Mouse (Mus musculus) heart, postnatal 10 days (tissue): Measurements from ENCODE around the gene Phc2. TPM values are rescaled to one million over a fixed set of nuclear protein-coding genes. Genes with fewer than 3 reads are reported as not detected.

ENCODE experiments used
- DNase-seq, 2 experiments: peaks; one replicate each; pipeline ENCODE4 v3.0.0; 2021
- intact Hi-C: fragments of 180-260 bp; cut with DNase I; formaldehyde crosslinking; loops from one replicate; pipeline ENCODE4 v1.15.1; 2025
- total RNA-seq, 2 experiments: library from RNA; stranded (reverse); gene quantifications; 2 replicates each; pipeline ENCODE4 v1.2.3; 2021

The Phc2 gene
- total RNA-seq, 2 experiments from 2014 or later = 68.1 to 70.8 TPM

DNA sequence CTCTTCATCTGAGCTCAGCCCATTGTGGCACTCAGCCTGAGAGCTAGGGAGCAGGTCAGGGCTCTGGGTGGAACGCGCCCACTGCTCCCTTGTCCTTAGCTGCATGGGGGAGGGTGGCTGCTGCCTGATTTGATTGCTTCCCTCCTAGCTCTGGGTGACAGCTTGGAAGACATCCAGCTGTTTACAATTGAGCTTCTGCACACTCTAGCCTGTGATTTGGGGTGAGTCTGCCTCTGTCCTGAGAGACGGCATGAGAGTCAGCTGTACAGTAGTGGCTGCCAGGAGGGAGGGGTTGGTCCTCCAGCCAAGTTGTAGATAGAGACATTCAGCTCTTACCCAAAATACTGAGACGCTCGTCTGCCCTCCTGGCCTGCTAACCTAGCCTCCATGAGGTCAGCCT, 79.7 kb downstream of the Phc2 start:
- intact Hi-C loops = no loop called here
- peak; percentile 90 to 94 for DNase-seq

DNA sequence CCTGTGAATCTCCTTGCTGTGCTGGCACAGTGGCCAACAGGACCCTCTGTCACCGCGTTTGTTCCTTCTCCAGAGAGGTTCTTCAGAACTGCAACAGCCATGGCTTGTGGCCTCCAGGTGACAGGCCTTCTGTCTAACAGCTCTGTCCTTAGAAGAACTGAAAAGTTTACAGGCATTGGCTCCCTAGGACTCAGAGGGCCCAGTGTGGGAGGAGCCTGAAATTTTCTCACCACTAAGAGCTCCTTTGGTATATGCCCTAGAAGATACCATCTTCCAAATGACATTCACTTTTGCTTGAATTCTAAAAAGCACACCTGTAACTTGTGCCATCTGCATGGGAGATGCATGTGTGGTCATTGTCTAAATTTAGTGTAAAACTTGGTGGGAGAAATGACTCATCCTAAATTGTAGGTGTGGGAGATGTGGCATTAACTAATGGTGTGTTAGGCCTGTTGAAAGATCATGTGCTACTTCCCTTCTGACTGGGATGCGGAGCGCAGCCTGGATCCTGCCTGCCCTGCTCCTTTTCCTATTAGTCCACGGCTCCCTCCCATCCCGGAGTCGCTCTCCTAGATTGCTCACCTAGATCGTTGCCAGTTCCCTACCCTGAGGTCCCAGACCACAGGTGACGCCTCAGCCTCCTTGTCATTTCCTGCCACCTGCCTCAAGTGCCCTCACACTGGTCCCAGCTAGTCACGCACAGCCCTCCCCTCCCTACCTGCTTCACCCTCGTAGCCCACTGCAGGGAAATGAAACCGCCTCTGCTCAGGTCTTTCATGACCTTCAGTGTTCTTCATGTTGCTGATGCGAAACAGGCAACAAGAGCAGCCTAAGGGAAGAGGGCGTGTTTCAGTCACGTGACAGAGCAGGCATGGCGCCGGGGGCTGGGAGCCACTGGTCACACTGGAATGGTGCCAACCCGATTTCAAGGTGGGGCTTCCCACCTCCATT, 80.5 kb downstream of the Phc2 start:
- intact Hi-C loops = no loop called here
- DNase-seq = peak; percentile 37 to 61

DNA sequence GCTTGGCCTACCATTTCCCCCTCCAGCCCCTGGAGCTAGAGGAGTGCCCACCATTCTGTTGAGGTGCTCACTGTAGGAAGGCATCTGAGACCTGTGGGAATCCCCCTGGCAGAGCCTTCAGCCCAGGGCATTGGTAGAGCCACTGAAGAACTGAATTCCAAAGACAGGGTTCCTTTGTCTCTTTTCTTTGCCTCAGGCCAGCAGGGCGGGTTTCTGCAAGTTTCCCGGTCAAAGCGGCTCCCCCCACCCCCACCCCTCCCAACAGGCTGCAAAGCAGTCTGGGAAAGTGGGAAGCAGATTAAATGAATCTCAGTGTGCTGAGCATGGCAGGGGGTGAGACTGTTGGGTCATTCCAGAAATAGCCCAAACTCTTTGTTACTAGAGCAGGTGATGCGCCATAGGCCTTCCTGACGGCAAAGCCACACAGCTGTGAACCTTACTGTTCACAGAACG, 82.7 kb downstream of the Phc2 start:
- peak in 1 of 2 experiments; percentile 39 for DNase-seq
- intact Hi-C loops = no loop called here

DNA sequence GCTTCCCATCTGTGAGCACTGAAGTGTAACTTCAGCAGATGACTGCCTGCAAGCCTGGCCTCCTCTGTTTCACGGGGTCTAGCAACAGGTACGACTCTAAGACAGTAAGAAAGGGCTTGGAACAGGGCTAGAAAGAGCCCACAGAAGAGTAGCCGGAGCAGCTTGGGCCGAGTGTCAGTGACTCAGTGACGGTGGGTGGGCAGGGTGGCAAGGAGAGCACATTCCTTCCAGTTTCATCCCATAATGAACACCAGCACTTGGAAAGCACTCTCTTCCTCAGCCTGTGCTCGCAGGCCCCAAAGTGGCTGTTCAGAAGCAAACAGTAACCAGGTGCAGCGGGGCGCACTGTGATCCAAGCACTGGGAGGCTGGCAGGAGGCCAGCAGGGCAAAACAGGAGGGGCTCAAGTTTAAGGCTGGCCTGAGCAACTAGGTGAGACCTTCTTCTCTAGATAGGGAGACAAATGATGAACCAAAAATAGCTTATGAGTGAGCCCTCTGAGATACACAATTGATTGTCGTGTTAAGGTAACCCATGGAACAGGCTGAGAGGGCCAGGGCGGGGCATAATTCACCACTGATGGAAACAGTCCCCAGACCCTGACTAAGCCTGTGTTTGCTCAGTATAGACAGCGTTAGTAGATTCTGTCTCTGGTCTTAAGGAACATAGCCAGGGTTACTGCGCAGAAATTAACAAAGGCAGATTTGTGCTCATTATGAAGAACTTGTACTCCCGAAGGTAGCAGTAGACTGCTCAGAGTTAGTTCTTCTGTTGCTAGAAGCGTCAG, 83.5 kb downstream of the Phc2 start:
- DNase-seq = no peak
- intact Hi-C loops = no loop called here

DNA sequence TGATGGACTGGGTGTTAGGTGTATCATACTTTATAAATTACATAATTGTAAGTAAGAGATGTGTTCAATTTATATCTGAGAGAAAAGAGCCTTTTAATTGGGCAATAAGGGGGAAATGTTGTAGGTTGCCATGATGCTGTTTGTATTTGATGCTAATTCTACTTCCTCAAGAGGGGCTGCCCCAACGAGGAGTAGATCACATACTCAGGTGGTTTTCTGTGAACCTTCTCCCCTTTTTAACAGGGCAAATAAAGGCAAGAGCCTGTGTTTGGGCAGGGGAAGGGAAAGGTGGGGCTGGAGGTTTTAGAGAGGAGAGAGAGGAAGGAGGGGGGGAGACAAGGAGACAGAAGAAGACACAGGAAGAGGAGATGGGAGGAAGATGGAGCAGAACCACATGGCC, 86.4 kb downstream of the Phc2 start:
- intact Hi-C loops = no loop called here

DNA sequence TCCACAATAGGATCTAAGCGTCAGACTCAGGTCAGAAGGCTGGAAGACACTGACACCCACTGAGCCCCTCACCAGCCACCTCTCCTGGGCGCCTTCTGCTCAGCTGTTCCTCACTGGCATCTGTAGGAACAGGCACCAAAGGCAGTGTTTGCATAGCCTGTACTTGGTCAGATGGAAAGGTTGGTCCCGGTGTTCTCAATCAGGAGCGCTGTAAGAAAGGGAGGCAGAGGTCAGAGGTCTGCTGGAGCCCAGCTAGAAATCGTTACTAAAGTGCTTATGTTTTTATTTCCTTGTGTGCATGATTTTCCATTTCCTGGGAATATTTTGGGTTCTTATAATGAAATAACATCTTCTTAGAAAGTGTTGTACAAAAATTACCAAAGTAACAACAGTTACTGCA, 87.4 kb downstream of the Phc2 start:
- DNase-seq = no peak
- intact Hi-C loops = no loop called here

More for the DNA sequence above, 86.4 kb downstream of the Phc2 start:
- DNase-seq = no peak

DNA sequence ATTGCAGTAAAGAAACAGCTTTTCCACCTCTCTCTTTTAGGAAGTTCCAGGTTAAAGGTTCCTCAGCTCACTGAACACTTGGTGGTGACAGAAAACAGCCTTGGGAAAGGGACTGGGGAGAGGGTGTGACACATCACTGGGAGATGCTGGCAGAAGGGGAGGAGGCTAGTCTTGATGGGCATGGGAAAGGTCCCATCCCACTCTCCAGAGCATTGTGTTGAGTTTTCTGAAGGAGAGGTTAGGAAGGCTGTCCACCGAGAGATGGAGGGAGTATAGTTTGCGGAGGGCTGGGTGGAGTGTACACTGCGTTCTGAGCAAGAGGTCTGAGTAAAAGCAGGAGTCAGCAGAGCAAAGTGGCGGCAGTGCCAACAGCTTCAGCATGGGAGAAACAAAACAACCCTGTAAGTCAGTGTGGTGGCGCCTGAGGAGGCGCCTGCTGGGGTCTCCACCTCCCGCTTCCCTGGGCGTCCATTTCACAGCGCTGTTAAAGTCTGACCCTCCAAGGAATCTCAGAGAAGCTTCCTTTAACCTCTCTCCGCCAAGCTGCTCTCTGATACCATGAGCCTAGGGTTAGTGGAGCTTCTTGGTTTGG, 88.0 kb downstream of the Phc2 start:
- no peak for DNase-seq
- intact Hi-C loops = no loop called here

DNA sequence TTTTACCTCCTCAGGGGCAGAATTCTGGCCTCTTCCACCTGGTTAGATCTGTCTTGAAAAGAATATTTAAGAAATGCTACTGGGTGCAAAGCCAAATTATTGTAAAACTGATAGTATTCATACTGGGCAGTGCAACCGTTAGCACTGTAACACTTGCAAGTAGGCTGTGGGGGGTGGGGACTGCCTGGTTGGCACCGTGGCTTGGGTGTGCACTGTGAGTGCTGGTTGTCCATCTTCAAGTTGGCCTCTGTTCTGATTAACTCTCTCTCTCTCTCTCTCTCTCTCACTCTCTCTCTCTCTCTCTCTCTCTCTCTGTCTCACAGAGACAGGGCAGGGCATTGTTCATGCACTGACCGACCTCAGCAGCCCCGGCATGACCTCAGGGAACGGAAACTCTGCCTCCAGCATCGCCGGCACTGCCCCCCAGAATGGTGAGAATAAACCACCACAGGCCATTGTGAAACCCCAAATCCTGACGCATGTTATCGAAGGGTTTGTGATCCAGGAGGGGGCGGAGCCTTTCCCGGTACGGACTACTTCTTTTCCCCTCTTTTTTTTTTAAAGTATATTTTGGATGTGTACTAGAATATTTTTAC, 88.6 kb downstream of the Phc2 start:
- intact Hi-C loops = no loop called here
- DNase-seq = no peak

DNA sequence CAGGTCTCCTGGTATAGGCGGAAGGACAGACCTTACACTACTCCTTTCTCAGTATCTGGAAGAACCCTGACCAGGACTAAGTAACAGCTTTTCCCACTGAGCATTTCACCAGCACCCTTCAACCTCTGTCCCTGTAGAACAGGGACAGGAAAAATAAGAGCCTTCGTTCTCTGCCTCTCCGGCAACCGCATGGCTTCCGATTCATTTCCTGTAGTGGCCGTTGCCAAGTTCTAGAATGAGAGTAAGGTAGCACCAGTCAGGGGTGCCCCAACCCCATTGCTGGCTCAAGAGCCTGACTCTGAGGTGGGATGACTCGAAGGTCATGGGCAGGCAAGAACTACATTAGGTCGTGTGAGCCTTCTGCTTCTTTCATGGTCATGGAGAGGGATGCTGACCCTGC, 90.7 kb downstream of the Phc2 start:
- intact Hi-C loops = no loop called here
- DNase-seq = no peak

DNA sequence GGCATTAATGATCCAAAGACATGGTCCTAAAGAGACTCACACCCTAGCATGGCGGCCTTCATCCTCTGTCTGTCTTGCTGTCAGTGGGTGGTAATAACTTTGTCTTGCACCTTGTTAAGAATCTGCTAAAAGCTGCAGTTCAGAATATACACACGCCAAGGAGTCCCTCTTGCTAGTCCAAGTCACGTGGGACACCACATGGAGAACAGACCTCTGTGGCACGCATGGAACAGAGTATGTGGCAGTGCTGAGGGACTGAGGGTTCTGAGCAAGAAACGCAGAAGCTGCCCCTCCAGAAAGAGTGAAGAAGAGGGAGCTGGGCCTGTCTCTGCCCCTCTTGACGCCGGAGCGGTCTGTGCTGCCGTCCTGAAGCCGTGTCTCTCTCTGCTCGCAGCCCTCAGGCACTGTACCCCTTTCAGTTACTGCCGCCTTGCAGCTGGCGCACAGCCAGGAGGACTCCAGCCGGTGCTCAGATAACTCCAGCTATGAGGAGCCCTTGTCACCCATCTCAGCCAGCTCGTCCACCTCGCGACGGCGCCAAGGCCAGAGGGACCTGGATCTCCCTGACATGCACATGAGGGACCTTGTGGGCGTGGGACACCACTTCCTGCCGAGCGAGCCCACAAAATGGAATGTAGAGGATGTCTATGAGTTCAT, 93.2 kb downstream of the Phc2 start:
- intact Hi-C loops = no loop called here
- peak; percentile 49 to 51 for DNase-seq

DNA sequence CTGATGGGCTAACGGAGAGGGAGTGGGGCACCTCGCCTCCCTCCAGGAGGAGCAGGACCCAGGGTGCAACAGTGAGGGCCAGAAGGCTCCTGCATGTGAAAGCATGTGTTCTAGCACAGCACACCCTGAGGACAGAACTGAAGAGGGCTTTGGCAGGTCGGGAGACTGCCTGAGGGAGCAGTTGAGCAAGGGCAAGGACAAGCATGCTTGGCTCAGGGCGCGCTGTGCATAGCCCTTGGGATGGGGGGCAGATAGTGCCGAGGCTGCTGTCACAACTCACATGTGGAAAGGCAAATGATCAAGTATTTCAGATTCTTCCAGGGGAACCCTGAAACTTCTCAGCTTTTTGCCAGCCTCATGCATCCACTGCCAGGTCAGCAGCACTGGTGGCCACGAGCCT, 93.8 kb downstream of the Phc2 start:
- intact Hi-C loops = no loop called here

DNA sequence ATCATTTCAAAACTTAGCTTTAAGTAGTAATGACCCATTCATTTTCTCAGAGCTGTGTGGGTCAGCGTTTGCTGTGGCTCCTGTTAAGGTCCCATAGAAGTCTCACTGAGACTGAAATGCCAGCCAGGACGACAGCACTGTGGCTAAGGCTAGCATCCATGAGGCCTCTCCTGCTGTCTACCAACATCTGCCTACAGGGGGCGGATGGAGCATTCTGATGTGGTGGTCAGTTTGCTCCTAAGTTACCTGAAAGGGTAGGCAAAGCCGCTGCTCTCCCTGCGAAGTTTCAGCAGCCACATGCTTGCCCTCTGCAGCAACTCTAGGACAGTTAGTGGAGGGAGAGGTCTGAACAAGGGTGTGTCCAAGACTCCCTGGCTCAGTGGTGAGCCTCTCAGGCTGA, 96.5 kb downstream of the Phc2 start:
- peak in 1 of 2 experiments; percentile 32 for DNase-seq
- intact Hi-C loops = no loop called here

More for the DNA sequence above, 93.8 kb downstream of the Phc2 start:
- DNase-seq = no peak

DNA sequence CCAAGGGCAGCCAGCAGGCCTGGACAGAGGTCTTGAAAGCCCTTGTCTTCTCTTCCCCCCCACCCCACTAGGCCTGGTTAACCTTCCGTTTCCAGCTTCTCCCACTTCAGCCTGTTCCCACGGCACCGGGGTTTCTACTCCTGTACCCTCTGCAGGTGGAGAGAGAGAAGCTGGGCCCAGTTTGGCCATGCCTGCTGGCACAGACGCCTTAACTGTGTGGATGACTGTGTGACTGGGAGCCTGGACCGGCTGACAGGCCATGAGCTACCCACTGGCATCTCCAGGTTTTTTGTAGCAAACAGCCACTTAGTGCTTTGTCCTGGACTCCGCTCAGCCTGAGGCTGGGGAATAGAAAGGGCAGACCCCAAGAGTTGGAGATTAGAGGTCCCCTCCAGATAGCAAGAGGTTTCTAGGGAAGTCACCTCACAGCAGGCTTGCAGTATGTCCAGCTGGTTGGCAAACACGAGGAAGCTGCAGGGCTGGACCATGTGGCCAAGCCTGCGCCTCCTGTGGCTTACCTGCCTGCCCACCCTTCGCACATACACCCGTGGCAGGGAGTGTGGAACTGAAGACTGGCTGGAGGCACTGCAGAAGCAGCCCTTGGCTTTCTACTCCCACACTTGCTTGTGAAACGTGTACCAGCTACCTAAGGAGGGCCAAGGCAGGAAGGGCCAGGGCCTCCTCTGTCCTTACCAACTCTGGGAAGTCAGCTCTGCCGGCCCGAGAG, 97.7 kb downstream of the Phc2 start:
- DNase-seq = no peak
- intact Hi-C loops = no loop called here

DNA sequence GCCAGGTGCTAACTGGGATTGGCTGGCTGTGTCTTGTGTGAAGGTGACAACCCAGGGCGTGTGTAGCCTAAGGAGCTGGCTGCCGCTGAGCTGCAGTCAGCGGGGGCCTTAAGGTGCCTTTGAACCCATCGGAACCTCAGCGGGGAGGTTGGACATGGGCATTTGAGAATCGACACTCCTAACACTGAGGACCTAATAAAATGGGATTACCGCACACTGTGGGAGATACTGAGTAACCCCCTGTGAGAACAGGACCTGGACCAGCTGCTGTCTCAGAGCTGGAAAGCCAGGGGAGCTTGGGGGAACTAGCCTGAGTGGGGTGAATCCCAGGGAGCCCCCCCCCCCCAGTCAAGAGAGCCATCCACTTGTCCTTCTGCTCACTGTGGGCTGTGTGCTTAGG, 99.1 kb downstream of the Phc2 start:
- no peak for DNase-seq
- intact Hi-C loops = no loop called here

DNA sequence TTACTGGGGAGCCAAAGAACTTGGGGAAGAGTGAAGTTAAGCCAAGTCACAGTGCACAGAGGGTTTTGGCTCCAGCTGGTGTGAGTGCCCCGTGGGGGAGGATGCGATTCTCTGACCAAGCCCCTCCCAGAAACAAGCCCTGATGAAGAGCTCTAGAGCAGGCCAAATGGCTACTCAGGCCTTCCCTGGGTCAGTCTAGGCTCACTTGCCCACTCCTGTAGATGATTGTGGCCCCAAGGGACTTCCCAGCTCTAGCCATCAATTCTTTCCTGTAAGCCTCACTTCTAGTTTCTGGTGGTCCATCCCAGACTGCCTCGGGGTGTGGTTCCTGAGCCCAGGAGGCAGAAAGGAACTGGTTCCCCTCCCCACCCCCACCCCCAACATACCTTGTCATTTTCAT, 100.6 kb downstream of the Phc2 start, which contains the start of gene A3galt2:
Gene A3galt2 (plus strand): TSS at position 301 of the 400 bp plus-strand sequence.
- no peak for DNase-seq
- intact Hi-C loops = loop anchor here (5.0 kb wide), 1 partner anchor 43 kb away; no protein-coding TSS in a partner anchor

DNA sequence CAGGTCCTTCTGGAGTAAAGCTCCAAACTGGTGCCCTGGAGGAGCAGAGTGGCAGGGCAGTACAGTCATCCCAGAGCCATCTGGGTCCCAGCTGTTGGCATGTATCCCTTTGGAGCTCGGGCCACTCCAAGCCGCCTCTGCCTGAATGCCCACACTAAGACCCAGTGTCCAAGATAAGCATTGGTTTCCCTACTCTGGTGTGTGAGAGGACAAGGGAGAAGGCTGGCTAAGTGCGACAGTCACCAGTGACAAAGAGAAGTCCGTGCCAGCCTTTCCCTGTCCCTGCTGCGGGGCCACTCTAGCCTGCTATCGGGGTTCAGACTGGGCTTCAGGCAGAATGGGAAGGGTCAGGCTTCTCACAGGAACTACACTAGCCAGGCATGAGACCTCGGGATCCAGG, 101.4 kb downstream of the Phc2 start:
- intact Hi-C loops = loop anchor here (5.0 kb wide), 1 partner anchor 44 kb away; no protein-coding TSS in a partner anchor
- no peak for DNase-seq

DNA sequence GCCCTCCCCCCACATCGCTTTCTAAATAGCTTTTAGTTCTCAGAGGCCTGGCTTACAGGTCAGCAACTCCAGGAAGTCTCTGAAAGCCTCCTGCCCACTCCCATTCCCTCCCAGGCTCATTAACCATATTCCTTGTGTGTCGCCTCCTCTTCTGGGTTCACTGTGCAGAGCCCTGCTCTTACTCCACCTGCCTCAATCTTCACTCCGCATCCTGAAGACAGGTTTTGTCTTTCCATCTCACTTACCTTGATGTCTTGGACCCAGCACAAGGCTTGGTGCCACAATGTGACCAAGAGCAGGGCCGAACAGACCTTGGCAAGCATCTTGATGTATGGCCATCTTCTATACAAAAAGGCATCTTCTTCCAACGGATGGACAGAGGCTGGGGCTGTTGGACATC, 104.7 kb downstream of the Phc2 start:
- no peak for DNase-seq
- intact Hi-C loops = loop anchor here (5.0 kb wide), 1 partner anchor 47 kb away; no protein-coding TSS in a partner anchor

DNA sequence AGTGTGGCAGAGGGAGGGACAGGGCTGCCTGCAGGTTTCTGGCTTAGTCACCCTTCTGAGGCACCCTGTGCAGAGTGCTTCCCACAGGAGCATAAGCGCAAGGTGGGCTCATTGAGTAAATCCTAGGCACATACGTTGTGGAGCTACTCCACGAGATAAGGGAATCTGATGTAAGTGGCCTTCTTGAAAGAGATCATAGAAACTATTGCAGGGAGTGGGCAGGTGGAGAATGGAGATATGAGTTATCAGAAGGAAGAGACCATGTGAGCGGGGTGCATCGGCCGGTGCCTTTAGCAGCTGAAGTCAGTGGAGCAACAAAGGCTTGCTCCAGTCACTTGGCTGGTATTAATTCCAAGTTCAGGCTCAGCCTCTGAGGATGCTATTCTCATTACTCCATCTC, 105.5 kb downstream of the Phc2 start:
- DNase-seq = no peak
- intact Hi-C loops = no loop called here

DNA sequence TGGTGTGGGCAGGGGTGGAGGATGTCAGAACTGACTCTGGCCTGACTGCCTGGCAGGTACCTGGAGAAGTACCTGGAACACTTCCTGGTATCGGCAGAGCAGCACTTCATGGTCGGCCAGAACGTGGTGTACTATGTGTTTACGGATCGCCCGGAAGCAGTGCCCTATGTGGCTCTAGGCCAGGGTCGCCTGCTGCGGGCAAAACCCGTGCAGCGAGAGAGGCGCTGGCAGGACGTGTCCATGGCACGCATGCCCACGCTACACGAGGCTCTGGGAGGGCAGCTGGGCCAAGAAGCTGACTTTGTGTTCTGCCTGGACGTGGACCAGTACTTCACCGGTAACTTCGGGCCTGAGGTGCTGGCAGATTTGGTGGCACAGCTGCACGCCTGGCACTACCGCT, 112.4 kb downstream of the Phc2 start:
- intact Hi-C loops = no loop called here
- DNase-seq = no peak
